Mouse (Mus musculus) c-Kit-positive CD71-negative TER-119-negative erythroid progenitor cells, embryonic 14.5 days (primary cell): Measurements from ENCODE around the gene Slc25a27.

Source experiments
- DNase-seq: peaks from one replicate; pipeline ENCODE4 v3.0.0-alpha.2; 2013; ENCODE audit warnings: low read depth

Slc25a27 gene

GRCm38 (mm10) chr17:43646925-43647324 lies 20.1 kb downstream of the Slc25a27 start:
- DNase-seq: no peak

DNA sequence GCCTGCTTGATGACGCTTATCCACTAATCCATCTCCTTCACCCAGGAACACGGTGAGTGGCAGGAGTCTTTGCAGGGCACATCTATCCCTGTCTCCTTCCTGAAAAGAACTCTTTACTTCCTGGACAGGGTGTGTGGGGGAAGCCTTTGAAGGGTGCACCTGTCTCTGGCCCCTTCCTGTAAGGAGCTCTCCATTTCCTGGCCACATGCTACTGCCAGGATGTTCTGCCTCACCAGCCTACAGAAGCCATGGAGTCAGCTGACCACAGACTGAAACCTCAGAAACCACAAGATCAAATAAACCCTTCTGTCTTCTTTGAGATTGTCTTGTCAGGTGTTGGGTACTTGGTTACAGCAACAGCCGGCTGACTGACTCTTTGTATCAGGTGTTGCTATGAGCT lies 21.9 kb downstream of the Slc25a27 start:
- no peak for DNase-seq

- no peak for DNase-seq
Observed at GRCm38 (mm10) chr17:43644375-43644774, 22.6 kb downstream of the Slc25a27 start.

DNA sequence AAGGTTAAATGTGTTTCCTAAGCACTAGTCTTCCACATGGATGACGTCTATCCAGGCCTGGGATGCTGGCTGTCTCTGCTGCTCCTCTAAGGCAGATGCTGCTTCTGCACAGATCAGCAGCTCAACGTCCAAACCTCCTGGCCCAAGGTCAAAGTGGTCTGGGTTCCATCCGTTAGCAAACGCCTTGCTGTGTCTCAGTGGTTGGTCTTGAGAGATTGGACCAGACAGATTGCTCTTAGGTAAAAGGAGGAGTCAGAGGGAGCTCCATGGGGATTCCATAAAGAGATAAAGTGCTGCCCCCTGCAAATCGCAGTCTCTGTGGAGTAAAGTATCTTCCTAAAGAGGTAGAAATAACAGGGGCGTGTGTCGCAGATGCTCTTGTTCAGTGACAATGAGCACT lies 23.8 kb downstream of the Slc25a27 start:
- no peak for DNase-seq

DNA sequence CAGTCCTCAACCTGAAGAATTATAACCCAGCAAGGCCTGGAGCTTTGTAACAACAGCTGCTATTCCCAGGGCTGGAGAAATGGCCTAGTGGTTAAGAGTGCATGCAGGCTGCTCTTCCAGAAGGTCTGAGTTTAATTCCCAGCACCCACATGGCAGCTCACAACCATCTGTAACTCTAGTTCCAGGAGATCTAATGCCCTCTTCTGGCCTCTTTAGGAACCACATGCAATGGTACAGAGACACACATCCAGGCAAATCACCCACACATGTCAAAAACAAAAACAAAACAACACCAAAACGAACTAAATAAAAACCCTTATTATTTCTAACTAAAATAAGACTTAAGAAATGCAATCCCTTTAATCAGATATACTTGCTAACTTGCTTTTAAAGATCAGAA lies 26.2 kb downstream of the Slc25a27 start:
- DNase-seq: no peak

GRCm38 (mm10) chr17:43637146-43637545 lies 29.9 kb downstream of the Slc25a27 start:
- no peak for DNase-seq

DNA sequence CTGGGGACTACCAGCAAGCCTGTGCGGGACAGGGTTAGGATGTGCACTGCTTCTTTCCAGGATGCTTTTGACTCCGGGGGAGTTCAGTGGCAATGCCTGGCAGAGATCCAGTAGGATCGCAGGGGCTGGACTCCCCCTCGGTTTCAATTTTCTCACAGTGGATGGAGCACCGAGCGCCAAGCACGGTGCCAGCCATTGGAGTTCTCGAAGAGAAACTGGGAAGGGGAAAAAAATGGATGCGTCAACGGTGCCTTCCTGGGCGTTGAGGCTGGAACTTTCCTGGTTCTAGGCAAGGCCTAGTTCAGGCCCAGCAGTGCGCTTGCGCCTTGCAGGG lies 36.6 kb downstream of the Slc25a27 start:
- no peak for DNase-seq

DNA sequence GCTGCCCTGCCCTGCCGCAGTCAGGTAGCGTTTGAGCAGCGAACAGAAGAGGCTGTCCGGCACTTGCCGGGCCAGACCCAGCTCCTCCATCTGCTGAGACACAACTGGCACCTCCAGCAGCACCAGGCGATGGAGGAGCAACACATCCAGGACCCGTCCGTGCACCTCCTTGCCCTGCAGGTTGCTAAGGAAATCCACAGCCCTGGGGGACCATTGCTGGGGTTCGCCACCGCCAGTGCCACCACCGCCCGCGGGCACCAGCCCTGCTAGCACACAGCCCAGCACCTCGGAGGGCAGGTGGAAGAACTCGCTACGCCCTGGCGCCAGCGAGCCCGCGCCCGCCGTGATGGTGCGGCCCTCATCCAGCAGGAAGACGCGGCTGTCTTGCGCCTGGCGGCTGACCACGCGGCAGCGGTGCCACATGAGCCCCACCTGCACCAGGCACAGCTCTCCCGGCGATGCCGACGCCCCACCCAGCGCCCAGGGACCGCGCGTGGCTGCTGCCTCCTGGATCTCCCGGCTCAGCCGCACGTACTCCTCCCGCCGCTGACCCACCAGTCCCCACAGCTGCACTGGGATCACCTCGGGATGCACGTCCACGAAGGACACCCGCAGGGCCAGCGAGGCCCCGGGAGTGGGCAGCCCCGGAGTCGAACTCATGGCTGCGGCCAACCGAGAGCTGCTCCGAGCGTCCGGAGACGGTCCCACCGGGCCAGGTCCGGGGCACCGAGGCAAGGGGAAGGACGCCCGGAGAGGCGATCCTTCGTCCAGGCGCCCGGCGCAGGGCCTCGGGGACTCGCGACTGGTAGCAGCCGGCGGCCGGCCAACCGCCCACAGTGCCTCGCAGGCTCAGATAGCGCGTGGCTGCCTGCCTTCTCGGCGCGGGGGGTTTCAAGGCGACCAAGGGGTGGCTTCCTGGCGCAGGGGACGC lies 37.3 kb downstream of the Slc25a27 start, which contains the start of gene Tdrd6:
Tdrd6 (minus strand) TSS at position 804 of the 931 bp plus-strand sequence.
- no peak for DNase-seq

- no peak for DNase-seq
Observed at GRCm38 (mm10) chr17:43629026-43629495, 38.0 kb downstream of the Slc25a27 start.

DNA sequence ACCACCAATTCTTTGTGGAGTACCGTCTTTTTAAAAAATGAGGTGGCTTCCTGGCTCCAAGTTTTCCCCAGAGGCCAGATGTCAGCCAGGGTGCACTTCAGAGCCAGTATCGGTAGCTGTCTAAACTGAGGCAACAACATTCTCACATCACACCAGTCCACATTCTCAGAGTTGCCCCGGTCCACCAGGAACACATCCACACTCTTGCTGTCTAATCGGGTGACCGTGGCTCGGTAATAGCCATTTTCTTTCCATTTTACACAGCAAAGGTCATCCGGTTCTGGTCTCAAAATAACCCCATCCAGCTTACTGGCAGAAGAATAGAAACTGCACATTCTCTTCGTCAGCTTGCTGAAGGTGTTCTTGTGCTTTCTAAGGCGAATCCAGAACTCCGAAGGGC lies 38.8 kb downstream of the Slc25a27 start:
- DNase-seq: no peak

DNA sequence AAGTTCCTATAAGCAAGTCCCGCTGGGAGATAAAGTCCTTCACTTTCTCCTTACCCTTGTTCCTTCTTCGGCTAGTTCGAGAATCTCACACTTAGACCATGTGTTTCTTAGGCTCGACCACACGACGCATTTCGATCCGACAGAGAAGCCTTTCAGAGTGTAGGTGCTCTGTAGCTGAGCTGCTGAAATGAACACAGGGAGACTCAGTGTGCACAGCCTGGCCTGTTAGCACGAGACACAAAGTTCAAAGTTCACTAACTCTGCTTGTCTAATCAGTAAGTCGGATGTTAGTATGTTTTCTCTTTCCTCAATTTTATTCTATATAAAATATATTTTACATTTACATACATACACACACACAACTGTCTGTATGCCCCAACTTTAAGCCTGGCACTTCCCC lies 44.9 kb downstream of the Slc25a27 start:
- DNase-seq: no peak

- no peak for DNase-seq
Observed at GRCm38 (mm10) chr17:43619156-43619555, 47.9 kb downstream of the Slc25a27 start.

GRCm38 (mm10) chr17:43612221-43612620 lies 54.8 kb downstream of the Slc25a27 start:
- DNase-seq: no peak

DNA sequence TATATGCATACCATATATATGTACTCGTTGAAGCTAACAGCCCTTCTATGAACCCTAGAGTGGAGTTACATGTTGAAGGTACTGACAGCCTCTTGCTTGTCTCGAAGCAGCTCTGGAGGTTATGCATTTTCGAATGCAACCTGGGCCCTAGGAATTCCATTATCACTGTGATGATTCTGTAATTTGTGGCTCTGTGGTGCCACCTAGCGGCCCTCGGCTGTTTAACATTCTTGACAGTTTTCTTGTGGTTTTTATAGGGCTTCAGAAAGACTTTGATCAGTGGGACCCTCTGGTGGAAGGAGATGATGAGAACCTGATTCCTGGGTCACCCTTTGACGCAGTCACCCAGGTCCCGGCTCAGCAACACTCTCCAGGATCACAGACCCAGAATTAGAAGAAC lies 55.4 kb downstream of the Slc25a27 start:
- peak; percentile 50 for DNase-seq

- DNase-seq: peak; percentile 62
Observed at GRCm38 (mm10) chr17:43606704-43607103, 60.3 kb downstream of the Slc25a27 start.

GRCm38 (mm10) chr17:43598706-43599105 lies 68.3 kb downstream of the Slc25a27 start:
- no peak for DNase-seq

GRCm38 (mm10) chr17:43597742-43598141 lies 69.3 kb downstream of the Slc25a27 start:
- no peak for DNase-seq

- no peak for DNase-seq
Observed at GRCm38 (mm10) chr17:43592296-43593291, 74.4 kb downstream of the Slc25a27 start.
